Mouse (Mus musculus): ENCODE results near the gene Osbpl3.

DNA sequence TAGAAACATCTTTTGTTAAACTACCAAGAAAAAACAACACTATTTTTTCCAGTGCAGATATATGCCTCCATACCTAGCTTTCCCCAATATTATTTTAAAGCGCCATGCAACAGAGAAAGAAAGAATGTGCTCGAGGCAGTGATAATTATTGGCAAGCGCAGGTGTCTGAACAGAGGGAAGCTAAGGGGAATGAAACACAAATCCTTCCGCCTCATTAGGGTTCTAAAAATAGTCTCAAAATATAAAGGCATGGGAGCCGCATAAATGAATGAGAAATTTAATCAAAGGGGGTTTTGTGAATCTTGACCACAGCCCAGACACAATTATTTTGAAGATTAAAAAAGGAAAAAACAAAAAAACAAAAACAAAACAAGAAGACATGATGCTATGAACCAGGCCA lies 23.5 kb downstream of the Osbpl3 start:
- TF ChIP-seq POLR2A (IDR thresholded peaks at IDR 0.05; ENCODE audit: borderline replicate concordance, insufficient read depth, low read length) (no peak), CTCF (IDR thresholded peaks at IDR 0.05; ENCODE audit: borderline replicate concordance, insufficient read depth, low read depth, low read length) (no peak)
